Mouse (Mus musculus) retina, postnatal 7 days (tissue): ENCODE measurements at regions not wholly inside any gene's neighbourhood (a gene's known extent, or its start where the extent isn't known, plus 50 kb on each side); places are given as distances from the start of the nearest gene placed in this dataset.
A peak's percentile ranks its signal among the peaks of the same experiment; 100 is the strongest.

Experiments used
- DNase-seq: peaks from one replicate; pipeline ENCODE4 v3.0.0-alpha.2; 2012; ENCODE audit warnings: low read depth, low spot score

GRCm38 (mm10) chr12:12708954-12709523, 232.7 kb downstream of the Mycn start:
- DNase-seq: no peak

- no peak for DNase-seq
These were observed 235.3 kb downstream of the Mycn start for GRCm38 (mm10) chr12:12706326-12706920.

- DNase-seq: no peak
These were observed 240.0 kb downstream of the Mycn start for GRCm38 (mm10) chr12:12701735-12702134.

GRCm38 (mm10) chr12:12701060-12701667, 240.6 kb downstream of the Mycn start:
- no peak for DNase-seq

- DNase-seq: no peak
These were observed 247.6 kb downstream of the Mycn start for GRCm38 (mm10) chr12:12693838-12694777.

GRCm38 (mm10) chr12:12687376-12687775, 254.3 kb downstream of the Mycn start:
- no peak for DNase-seq

GRCm38 (mm10) chr12:12685217-12685522, 256.5 kb downstream of the Mycn start:
- no peak for DNase-seq

- DNase-seq: no peak
These were observed 257.1 kb downstream of the Mycn start for GRCm38 (mm10) chr12:12684481-12685216.

GRCm38 (mm10) chr12:12683733-12684470, 257.8 kb downstream of the Mycn start:
- DNase-seq: no peak

GRCm38 (mm10) chr12:12681101-12681500, 260.6 kb downstream of the Mycn start:
- DNase-seq: no peak

- peak; percentile 33 for DNase-seq
These were observed 261.3 kb downstream of the Mycn start for GRCm38 (mm10) chr12:12680371-12680921.

GRCm38 (mm10) chr12:12676676-12677075, 265.0 kb downstream of the Mycn start:
- peak; percentile 67 for DNase-seq

GRCm38 (mm10) chr12:12669931-12670330, 271.8 kb downstream of the Mycn start:
- no peak for DNase-seq

GRCm38 (mm10) chr12:12668919-12669318, 272.8 kb downstream of the Mycn start:
- no peak for DNase-seq

GRCm38 (mm10) chr12:12655611-12656010, 286.1 kb downstream of the Mycn start:
- DNase-seq: no peak

- no peak for DNase-seq
These were observed 286.5 kb downstream of the Mycn start for GRCm38 (mm10) chr12:12655184-12655583.

- DNase-seq: no peak
These were observed 289.4 kb downstream of the Mycn start for GRCm38 (mm10) chr12:12652361-12652760.

GRCm38 (mm10) chr12:12650309-12650708, 291.4 kb downstream of the Mycn start:
- no peak for DNase-seq

GRCm38 (mm10) chr12:12647467-12647866, 294.2 kb downstream of the Mycn start:
- no peak for DNase-seq

GRCm38 (mm10) chr12:12645183-12645582, 296.5 kb downstream of the Mycn start:
- DNase-seq: no peak
